Mouse (Mus musculus): ENCODE measurements around the gene Abhd17a.
"Not testable (repeated sequence)": the region's sequence is repeated elsewhere in the genome, so short reads cannot be mapped to it uniquely, and the experiment has no call there.

Gene Abhd17a

DNA sequence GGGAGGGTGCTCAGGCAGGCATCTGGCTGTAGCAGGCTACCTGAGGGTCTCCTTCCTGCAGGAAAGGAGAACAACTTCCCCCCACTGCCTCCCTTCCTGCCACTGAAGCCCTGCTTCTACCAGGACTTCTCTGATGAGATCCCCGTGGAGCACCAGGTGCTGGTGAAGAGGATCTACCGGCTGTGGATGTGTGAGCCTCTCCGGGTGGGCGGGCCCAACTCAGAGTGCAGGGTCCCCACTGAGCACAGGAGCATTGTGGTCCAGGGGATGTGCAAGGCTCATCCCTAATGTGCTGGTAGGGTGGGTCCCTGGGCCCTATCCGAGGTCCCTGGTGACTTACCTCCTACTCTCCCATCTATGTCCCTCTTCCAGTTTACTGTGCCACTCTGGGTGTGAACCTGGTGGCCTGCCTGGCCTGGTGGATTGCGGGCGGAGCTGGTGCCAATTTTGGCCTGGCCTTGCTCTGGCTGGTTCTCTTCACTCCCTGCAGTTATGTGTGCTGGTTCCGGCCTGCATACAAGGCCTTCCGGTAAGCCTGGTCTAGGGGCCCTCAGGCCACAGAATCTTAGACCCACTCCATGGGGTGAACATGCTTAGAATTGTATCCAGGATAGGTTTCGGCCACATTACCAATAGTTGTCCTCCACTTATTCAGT is 19.3 kb upstream of the Abhd17a start:
- no peak for DNase-seq (ENCODE audit: low spot score in 2 of 2)

DNA sequence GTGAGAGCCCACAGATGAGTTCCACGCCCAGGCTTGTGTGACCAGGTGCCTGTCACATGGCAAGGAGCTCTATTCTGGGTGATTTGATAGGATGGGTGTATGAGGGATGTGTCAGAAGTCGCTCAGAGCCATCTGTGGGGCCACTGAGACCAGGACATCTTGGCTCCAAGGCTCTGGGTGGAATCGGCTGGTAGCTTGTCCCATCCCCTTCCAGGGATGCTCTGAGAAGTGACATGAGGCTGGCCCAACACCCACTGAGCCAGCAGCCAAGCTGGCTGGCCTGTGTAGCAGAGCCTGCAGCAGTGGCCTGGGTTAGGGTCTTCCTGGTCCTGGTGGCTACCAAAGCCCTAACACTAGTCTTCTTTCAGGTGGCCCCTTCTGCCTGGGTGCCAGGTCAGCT is 18.3 kb upstream of the Abhd17a start:
- DNase-seq (ENCODE audit: low spot score in 2 of 2), result no peak

DNA sequence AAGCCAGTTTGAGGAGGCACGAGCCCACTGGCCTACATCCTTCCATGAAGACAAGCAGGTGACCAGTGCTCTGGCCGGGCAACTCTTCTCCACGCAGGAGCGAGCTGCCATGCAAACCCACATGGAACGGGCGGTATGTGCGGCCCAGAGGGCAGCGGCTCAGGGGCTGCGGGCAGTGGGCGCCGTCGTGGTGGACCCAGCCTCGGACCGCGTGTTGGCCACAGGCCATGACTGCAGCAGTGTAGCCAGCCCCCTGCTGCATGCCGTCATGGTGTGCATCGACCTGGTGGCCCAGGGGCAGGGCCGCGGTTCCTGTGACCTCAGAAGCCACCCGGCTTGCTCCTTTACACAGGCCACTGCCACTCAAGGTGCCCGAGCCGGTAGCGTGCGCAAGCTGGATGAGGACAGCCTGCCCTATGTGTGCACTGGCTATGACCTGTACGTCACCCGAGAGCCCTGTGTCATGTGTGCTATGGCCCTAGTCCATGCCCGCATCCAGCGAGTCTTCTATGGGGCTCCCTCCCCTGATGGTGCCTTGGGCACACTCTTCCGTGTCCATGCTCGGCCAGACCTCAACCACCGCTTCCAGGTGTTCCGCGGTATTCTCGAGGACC is 16.7 kb upstream of the Abhd17a start:
- DNase-seq (ENCODE audit: low spot score in 2 of 2), result no peak

DNA sequence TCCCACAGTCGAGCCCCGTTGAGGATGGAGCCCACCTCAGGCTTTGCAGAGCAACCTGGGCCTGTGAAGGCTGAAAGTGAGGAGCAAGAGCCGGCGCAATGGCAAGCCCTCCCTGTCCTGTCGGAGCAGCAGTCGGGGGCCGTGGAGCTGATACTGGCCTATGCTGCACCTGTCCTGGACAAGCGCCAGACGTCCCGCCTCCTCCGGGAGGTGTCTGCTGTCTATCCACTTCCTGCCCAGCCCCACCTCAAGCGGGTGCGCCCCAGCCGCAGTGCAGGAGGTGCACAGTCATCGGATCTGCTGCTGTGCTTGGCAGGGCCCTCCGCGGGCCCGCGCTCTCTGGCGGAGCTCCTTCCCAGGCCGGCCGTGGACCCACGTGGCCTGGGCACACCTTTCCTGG is 16.2 kb upstream of the Abhd17a start:
- peak; percentile 58 for DNase-seq (ENCODE audit: low spot score in 2 of 2)

DNA sequence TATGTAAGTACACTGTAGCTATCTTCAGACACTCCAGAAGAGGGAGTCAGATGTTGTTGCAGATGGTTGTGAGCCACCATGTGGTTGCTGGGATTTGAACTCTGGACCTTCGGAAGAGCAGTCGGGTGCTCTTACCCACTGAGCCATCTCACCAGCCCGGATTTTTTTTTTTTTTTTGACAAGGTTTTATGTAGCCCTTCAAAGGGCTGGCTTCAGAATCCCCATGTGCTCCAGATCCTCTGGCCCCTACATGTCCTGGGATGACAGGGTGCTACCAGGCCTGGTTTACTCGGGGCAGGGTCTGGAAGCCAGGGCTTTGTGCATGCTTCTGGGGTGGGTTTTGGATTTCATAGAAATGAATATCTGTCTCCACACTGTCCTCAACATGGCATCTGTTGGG is 15.6 kb upstream of the Abhd17a start, which contains the start of gene Gm49322:
Gene Gm49322 (plus strand): TSS at position 301 of the 400 bp plus-strand sequence.
- not testable (repeated sequence) for DNase-seq (ENCODE audit: low spot score in 2 of 2)

DNA sequence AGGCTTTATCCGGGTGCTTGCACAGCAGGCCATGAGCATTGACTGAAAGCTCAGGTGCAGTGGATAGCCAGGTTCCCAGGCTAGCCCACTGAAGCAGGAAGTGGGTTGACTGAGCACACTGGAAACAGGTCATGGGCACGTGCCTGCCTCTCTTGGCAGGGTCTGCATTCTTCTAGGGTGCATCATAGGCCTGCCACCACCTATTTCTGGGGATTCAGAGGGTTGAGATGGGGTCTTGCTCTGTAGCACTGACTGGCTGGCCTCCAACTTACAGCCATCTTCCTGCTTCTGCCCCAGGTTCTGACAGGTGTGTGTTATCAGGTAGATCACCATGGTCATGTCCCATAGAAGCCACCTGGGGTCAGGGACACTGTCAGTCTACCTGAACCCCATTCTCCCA is 14.8 kb upstream of the Abhd17a start:
- no peak for DNase-seq (ENCODE audit: low spot score in 2 of 2)

DNA sequence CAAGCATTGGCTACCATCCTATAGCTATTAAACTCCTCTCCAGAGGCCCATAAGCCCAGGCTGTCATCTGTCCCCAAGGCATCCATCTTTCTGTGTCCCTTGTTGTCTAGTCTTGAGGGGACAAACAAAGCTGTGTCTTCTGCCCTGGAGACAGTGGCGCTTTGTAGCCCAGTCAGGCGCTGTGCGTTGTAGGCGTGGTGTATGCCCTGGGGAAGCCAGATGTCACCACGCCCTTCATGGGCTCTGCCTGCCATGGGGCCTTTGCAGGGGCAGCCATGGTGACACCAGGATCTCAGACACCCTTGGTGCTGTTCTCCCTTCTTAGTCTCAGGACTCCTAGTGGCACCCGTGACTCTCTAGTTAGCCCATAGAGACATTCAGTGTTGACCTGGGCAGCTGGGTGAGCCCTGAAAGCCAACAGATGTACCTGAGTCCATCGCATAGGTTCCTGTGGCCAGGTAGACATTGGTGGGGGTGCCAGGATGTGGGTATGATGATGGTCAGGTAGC is 13.9 kb upstream of the Abhd17a start:
- no peak for DNase-seq (ENCODE audit: low spot score in 2 of 2)

DNA sequence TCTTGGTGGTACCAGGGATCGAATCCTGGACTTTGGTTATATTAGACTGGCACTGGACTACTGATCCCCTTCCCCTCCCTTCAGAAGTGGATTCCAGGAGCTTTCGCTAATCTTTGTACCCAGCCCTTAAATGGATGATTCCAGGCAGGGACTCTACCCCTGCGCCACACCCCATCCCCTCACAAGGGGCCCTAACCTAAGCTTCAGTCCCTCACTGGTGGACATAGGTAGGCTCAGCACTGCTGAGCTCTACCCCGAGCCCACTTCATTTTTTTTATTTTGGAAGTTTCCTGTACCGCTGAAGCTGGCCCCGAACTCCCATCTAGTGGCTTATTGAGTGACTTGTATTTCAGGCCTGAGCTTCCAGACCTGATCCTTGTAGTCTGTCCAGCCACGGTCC is 13.2 kb upstream of the Abhd17a start:
- DNase-seq (ENCODE audit: low spot score in 2 of 2), result no peak

DNA sequence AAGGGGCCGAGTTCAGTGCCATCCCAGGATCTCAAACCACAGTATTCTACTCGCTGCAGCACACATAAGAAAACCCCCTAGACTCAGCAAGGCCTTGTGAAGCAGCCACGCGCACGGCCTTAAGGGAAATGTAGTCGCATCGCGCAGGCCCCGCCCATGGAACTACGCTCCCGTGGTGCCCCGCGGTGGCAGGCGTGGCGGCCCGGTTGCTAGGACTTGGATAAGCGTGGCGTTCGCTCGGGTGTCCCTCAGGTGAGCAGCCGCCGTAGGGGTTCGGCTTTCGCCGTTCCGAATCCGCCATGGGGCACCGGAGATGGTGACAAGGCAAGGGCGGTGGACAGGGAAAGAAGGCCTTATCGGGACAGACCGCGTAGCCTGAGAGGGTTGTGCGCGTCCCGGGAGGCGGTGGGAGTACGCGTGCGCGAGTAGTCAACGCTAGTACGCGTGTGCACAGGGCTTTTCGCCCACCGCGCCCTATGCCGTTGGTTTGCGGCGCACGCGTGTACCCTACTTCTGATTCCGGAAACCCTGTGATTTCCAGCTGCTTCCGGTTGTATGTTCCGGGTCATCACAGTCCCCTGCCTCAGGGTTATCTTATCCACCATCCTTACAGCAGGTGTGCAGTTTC is 12.7 kb upstream of the Abhd17a start, which contains the start of the genes Scamp4 and Adat3:
Gene Scamp4 (plus strand): TSS at position 175 of the 628 bp plus-strand sequence.
Gene Adat3 (plus strand): TSS at position 183 of the 628 bp plus-strand sequence.
- DNase-seq (ENCODE audit: low spot score in 2 of 2), result peak; percentile 91 to 94

DNA sequence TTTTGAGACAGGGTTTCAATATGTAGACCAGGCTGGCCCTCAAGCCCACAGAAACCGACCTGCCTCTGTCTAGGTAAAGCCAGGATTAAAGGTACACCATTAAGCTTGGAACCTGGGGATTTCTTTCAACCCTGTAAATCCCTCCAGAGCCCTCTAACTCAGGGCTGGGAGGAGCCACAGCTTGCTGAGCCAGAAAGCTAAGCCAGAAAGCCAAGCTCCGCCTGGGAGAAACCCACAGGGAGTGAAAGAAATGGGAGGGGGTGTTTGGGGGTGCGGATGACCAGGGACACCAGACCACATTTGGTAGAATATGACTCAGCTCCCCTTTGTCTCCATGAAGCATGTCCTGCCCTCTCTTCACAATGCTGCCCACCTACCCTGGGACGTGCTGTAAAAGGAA is 6.2 kb upstream of the Abhd17a start:
- no peak for DNase-seq (ENCODE audit: low spot score in 2 of 2)

DNA sequence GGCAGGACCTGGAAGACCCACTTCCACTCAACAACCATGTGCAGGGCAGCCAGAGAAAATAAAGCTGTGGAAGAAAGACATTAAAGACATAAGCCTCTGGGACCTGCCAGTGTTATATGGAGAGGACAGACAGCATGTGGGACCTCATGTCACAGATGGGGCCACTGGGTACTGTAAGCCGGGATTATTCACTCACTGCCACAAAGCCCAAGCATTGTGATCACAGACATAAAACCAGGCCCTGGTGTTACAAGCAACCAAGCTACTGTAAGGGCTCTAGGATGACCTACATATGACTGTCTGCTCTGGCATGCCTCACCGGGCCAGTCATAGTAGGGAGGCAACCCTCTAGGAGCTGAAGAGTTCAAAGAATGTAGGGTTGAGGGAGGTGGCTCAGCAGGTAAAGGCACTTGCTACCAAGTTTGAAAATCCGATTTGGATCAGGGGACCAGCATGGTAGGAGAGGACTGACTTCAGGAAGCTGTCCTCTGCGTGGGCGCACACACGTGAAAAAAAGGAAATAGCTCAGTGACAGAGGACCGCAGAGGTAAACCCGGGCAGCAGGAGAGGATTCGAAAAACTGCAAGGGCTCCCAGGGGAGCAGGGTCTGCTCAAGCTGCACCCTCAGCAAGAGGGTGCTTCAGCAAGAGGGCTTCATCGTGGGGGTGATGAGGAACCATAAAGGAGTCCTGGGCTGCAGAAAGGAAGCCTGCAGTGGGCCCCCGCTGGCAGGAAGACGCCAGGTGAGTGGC is 838 bp downstream of the Abhd17a start:
- DNase-seq (ENCODE audit: low spot score in 2 of 2), result peak in 1 of 2 experiments; percentile 31

DNA sequence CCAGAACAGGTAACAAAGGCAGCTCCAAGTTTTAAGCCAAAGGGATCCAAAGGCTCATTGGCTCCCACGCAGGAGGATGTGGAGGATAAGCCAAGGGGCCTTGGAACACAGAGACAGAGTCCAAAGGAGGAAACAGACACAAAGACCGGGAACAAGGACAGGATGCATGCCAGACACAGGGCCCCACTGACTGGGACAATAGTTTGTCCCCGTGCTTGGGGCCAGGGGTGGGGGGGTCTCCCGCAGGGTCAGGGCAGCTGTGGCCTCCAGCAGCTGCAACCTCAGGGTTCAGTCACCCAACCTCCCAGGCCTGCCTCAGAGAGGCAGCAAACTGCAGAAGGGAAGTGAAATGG is 2.9 kb downstream of the Abhd17a start:
- no peak for DNase-seq (ENCODE audit: low spot score in 2 of 2)

DNA sequence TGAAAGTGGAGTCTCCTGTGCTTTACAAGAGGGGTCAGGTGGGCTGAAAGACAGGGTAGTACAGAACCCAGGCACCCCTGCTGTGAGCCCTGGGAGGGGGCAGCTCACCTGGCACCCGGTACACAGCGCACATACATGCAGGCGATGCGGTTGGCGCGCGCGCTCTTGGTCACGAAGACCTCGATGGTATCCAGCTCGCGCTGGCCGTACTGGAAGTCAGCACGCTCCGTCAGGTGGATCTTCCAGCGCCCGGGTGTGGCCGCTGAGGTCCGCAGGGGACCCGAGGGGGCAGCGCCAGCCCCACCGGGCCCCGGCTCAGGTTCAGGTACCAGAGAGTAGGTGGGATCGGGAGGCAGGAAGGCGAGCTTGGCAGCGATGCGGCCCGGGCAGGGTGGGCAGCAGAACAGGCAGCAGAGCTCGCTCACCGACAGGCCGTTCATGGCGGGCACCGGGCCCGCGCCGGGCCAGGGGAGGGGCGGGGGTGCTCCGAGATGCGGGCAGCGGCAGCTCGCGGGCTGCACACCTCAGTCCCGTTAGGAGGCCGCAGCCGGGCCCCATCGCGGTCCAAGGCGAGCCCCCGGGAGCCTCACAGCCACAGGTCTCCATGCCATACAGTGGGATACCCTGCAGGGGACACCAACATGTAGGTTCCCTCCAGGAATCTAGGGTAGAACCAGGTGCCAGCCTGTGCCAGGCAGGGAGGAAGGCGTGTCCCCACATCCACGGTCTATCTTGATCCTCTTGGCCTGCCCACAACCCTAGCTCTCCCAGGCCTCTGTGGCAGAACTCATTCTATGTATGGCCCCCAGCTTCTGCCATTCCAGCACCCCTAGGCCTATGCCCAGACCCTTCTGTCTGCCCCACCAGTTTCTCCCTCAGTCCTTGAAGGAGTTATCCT is 3.5 kb downstream of the Abhd17a start:
- peak in 1 of 2 experiments; percentile 5 for DNase-seq (ENCODE audit: low spot score in 2 of 2)

DNA sequence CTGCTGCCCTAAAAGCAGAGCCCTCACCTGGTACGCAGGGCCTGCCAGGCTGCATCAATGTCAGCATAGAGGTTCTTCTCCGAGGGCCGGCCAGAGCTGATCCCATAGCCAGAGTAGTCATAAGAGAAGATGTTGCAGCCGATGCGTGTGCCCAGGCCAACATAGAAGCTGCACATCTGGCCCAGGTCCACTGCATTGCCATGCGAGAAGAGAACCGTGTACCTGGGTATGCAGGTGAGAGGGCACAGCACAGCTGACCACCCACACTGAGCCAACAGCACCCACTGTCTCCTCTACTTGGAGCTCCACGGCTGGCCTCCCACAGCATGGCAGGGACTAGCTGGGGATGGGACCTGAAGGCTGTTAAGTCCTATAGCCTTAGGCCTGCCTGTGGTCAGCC is 4.6 kb downstream of the Abhd17a start:
- peak in 1 of 2 experiments; percentile 4 for DNase-seq (ENCODE audit: low spot score in 2 of 2)

DNA sequence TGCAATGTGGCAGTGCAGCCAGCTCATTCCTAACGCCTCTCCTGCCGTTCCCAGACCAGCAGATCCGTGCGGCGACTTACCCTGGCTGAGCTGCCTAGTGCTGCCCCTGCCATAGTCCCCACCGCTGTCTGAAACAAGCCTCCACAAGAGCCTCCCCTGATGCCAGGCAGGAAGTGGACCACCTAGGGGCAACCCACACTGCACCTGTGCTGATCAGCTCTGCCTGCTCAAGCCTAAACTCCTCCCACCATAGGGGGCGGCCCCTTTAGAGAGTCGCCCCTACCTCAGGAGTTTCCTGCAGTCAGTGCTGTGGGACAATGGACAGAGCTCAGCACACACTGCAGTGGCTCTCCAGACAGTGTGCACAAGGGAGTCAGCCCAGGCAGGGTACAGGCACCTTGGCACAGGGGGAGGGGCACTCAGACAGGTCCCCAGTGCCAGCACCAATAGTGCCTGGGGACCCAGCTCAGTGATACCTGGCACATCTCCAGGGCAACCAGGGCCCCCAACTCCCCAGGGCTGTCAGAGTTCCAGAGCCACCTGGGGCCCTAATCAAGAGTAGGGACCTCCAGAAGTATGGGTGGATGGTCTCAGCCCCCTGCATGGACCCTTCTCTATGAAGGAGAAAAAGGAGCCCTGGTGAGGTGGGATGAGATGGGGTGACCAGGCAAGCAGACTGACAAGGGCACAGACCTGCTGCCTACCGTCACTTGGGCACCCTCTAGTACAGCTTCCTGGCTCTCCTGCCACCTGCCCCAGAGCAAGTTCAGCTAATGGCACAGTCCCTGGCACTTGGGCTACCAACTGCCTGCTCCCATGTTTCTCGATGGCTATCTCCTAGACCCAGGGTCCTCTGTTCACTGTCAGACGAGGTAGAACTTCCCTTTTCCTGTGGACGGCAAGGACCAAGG is 5.2 kb downstream of the Abhd17a start:
- peak; percentile 65 to 66 for DNase-seq (ENCODE audit: low spot score in 2 of 2)

DNA sequence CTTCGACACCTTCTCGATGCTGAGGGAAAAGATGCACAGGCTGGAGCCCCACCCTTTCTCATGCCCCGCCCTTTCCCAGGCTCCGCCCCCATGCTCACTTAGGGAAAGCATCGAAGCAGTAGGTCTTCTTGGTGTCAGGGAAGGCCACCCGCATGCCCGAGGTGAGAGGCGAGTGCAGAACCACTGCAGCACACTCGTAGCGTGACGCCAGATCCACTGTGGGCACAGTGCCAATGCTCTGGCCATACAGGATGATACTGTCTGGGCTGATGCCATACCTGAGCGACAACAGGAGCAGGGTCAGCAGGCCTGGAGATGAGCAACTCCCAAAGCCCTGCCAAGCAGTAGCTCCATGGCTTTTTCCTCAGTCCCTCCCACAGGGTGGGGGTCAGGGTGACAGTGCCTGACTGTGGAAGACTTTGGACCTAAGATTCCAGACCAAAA is 6.1 kb downstream of the Abhd17a start:
- DNase-seq (ENCODE audit: low spot score in 2 of 2), result no peak

DNA sequence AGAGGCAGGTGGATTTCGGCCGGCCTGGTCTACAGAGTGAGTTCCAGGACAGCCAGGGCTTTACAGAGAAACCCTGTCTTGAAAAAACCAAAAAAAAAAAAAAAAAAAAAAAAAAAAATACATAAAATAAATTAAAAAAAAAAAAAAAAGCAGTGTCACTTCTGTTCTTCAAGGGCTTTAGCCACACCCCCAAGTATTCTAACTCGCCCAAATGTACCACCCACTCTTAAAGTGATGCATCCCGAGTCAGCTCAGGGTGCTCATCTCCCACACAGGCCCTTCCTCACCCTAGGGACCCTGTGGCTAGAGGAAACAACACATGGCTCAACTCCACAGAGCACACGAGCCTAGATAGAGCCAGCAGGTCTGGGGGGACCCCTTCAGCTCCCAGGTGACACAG is 7.1 kb downstream of the Abhd17a start:
- DNase-seq (ENCODE audit: low spot score in 2 of 2), result no peak

DNA sequence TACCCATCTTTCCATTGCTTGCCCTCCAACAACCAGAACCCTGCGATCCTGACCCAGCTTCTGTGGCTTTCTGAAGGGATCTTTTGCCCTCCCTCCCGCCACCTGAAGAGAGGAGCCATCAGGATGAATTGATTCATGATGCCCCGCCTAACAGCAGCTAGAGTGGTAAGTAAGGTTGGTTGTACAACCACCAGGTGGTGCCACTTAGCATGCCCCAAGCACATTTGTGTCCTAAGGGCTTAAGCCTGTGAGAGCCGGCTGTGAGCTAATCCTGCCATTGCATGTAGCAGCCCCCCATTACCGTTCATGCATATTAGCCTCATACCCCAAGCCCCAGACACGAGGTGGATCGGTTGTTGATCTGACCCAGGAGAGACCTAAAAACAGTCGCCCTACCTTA is 11.2 kb downstream of the Abhd17a start:
- peak; percentile 72 to 74 for DNase-seq (ENCODE audit: low spot score in 2 of 2)

DNA sequence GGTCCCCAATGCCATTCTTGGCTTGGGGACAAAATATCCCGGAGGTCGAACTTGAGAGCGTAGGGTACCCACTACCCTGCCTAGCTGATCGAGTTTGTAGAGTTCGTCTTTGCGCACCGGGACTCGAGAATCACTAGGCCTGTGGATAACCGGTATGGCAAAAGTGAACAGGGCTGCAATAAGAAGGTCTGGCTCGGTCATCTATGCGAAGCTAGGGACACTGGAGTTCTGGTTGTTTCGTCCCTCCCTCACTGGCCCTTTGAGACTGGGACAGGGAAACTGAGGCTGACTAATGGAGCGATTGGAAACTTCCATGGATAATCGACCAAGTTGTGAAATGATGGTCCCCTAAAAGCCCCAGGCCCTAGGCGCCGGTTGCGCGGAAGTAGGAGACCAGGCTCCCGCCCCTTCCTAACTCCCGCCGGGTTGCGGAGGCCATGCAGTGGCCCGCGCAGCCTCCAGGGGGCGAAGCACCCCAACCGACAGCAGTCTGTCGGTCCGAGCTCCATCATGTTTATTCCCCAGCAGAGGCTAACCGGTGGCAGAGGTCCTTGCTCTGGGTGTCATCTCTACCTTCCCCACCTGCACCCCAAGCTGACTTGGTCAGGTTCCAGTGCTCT is 11.9 kb downstream of the Abhd17a start:
- DNase-seq (ENCODE audit: low spot score in 2 of 2), result peak; percentile 85 to 89

All from thymus, postnatal 10 days (tissue).